Mouse (Mus musculus) adrenal gland, postnatal 10 days (tissue): ENCODE measurements at regions not wholly inside any gene's neighbourhood (a gene's known extent, or its start where the extent isn't known, plus 50 kb on each side); places are given as distances from the start of the nearest gene placed in this dataset.

Experiments
- DNase-seq: peaks from one replicate; pipeline ENCODE4 v3.0.0; 2021; ENCODE audit warnings: mixed read lengths

DNA sequence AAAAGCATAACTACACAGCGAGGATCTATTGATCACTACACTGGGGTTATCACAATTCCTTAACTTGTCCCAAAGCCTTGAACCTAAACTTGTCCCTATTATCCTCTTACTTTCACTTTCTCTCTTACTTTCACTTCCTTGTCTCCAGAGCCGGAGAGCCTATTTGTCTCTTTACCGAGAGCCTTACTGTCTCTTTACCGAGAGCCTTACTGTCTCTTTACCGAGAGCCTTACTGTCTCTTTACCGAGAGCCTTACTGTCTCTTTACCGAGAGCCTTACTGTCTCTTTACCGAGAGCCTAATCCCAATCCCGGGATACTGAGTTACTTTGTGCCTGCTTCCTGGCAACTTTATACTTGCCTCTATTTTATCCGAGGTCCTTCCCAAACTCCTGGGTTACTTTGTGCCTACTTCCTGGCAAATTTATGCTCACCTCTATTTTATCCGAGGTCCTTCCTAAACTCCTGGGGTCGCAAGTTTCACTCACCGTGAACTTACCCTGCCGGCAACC is 335.3 kb upstream of the Ccng1 start:
- DNase-seq = peak; percentile 5

DNA sequence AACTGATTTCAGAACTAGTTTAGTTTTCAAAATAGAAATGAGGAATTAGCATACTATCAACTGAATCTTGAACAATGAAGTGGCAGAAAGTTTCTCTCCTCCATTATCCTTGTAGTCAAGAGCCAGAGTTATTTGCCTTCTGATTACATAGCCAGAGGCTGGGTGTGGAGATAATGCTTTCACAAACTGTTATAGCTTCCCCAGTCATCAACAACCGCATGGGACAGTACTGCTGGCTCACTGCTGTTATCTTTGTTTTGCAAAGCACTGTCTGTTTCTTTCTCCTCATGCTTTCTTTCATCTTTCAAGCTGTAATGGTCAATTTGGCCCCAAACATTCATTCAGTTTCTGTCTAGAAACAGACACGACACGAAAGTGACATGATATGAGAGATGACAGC is 308.5 kb upstream of the Ccng1 start:
- DNase-seq = no peak

- no peak for DNase-seq
Measured at GRCm38 (mm10) chr11:41057796-41058195, 302.7 kb upstream of the Ccng1 start.

- no peak for DNase-seq
Measured at GRCm38 (mm10) chr11:41030018-41030417, 274.9 kb upstream of the Ccng1 start.

- DNase-seq = no peak
Measured at GRCm38 (mm10) chr11:41010096-41010495, 255.0 kb upstream of the Ccng1 start.

- DNase-seq = no peak
Measured at GRCm38 (mm10) chr11:40972806-40973205, 217.7 kb upstream of the Ccng1 start.

DNA sequence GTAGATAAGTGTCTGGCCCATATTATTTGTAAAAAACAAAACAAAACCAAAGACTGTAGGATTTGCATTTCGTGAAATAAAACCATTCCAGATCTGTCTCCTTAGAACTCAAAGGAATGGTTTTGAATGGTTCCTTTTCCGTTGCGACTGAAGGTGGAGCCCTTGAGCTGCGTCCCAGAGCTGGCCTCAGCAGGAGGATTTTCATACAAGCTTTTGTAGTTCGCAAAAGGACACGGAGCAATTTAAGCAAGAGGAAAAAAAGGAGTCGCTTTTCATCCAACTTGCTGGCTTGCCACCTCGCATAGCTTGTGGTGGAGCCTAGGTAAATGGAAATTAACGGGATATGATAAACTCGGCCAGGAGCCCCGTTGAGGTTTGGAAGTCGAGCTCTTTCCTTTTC is 172.1 kb upstream of the Ccng1 start:
- DNase-seq = peak; percentile 67

- no peak for DNase-seq
Measured at GRCm38 (mm10) chr11:40891485-40891884, 136.4 kb upstream of the Ccng1 start.

- no peak for DNase-seq
Measured at GRCm38 (mm10) chr11:40884509-40884908, 129.4 kb upstream of the Ccng1 start.

- DNase-seq = no peak
Measured at GRCm38 (mm10) chr11:40879589-40879988, 124.5 kb upstream of the Ccng1 start.

DNA sequence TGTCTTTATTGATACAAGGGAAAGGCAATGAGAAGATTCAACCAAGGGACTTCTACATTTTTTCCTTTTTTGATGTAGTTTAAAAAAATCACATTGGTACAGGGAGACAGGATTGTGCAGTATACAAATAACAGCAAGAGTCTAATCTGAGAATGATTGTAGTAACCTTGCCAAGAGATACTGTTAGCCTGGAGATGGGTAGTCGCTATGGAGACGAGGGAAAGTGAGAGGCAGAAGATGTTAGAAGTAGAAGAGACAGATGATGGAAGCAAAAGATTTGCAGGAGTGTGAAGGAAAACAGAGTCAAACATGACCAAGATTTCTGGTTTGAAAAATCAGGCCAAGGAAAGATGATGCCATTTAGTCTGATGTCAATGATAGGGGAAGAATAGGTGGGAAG is 117.9 kb upstream of the Ccng1 start:
- DNase-seq = no peak

DNA sequence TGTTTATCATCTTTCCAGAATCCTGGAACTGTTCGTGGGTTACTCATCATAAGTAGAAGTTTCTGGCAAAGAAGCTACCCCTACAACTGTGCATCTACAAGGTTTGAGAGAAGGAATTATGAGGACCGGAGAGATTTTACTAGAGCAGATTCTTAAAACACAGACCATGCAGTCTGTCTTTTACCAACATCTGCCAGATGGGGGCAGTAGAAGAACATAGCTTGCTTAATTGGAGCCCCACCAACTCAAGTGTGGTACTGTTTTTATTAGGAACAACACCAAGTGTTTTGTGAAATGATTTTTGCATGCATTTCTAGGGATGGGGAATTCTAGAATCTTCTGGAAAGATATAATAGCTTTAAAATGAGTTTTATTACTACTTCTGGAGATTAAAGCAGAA is 110.6 kb upstream of the Ccng1 start:
- peak; percentile 49 for DNase-seq

DNA sequence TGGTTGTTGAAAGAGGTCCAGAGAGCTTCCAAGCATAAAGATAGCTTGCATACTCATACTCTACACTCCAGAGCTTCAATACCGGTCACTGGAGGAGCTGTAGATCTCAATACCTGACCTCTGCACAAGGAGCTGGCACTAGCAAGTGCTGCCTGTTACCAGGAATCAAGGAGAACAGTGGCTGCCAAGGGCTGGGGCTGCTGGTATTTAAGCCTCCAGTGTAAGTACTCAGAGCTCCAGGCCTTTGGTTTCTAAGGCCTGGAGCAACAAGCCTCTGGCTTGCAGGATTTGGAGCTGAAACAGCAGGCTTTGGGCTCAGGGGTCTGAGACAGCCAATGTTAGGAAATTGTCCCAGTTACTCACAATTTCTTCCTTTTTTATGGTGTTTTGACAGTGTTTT is 96.2 kb upstream of the Ccng1 start:
- DNase-seq = no peak

DNA sequence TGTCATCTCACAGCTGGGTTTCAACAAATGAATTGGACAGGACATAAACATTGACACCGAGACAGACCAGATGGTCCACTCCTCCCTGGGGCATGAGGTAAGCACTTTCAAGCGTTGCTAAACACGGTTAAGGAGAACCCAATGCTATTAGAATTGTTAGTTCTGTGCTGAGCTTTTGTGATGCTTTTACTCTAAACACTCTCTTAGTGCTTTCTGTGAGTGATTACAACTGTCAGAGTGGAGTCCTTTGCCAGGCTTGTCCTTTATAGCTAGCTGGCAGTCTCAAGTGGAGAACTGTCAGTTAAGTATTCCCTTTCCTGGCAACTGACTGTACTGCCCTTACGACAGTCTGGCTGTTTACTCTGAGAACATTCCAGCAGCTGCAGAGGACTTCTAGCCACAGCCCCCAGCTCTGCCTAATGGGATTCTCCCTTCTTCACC is 95.6 kb upstream of the Ccng1 start:
- DNase-seq = no peak

DNA sequence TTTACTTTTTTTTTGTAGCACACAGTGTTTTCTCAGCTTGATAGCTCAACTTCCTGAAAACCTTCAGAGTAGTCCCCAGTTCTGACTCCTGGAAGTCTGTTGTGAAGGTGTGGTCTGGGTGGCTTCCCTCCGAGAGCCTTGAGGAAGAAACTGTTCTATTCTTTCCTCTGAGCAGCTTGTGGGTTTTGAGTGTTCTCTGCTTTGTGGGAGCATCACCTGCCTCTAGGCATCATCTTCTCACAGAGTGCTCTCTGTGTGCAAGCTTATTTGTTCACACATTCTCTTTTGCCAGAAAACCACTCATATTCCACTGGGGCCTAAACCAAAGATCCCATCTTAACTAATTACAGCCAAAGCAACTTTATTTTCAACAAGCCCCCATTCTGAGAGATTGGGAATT is 91.5 kb upstream of the Ccng1 start:
- no peak for DNase-seq

- DNase-seq = no peak
Measured at GRCm38 (mm10) chr11:40835393-40835792, 80.3 kb upstream of the Ccng1 start.
